Mouse (Mus musculus) kidney, postnatal 4 days (tissue): Measurements from ENCODE around the gene Dock3.
A peak's percentile ranks its signal among the peaks of the same experiment; 100 is the strongest.

ENCODE experiments used
- DNase-seq, 2 experiments: peaks; one replicate each; pipeline ENCODE4 v3.0.0; 2021; ENCODE audit warnings: mixed read lengths in 2 of 2

The Dock3 gene

DNA sequence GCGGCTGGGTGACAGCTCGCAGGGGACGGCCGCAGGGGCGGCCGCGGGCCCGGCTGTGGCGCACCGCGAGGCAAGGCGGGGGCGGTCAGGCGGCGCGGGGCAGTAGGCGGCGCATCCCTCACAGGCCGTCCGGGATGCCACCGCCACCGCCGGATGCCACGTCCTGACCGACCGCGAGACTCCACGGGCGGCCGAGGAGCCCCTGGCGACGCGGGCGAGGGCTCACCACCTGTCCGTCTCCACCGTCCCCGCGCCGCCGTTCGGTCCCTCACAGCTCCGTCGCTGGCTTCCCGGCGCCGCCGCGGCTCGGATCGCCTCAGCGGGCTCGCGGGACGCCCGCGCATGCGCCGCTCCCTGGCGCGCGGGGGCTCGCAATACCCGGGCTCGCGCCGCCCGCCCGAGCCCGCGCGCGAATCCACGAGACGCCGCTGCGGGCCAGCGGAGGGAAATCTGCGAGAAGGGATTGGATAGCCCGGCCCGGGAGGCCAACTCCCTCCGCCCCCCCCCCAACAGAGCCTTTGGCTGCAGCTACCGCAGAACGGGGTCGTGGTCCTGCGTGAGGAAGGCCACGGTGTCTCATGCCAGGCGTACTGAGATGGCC, at the start of gene Dock3:
Gene Dock3 (minus strand): TSS at position 371 of the 601 bp plus-strand sequence.
- DNase-seq = peak; percentile 70 to 78

DNA sequence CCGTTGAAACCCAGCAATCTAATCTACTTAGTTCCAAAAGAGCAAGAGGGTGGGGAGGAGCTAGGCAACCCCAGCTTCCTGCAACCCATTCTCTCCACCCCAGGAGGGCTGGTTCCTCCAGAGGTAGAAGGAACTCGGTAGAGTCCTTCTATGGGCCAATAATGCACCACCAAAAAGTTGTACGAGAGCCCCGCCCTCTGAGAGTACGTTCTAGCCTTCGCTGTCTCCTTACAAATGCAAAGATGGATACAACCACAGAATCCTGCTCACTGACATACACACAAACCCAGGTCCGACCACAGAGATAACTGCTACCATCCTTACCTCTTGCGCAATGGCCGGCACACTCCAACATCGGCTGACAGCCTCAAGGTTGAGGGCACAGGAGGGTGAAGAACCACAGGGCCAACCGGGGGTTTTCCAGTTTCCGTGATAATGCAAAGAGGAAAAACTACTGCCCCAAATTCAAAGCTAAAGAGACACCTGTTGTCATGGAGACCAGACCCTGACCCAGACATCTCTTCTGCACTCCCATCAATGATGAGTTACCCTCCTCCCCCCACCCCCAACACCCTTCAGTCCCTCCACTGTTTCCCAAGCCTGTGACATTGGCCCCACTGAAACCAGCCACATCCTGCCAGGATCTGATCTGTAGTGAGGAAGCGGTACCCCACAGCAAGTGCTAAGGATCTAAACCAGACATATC, 48.8 kb upstream of the Dock3 start:
- no peak for DNase-seq

DNA sequence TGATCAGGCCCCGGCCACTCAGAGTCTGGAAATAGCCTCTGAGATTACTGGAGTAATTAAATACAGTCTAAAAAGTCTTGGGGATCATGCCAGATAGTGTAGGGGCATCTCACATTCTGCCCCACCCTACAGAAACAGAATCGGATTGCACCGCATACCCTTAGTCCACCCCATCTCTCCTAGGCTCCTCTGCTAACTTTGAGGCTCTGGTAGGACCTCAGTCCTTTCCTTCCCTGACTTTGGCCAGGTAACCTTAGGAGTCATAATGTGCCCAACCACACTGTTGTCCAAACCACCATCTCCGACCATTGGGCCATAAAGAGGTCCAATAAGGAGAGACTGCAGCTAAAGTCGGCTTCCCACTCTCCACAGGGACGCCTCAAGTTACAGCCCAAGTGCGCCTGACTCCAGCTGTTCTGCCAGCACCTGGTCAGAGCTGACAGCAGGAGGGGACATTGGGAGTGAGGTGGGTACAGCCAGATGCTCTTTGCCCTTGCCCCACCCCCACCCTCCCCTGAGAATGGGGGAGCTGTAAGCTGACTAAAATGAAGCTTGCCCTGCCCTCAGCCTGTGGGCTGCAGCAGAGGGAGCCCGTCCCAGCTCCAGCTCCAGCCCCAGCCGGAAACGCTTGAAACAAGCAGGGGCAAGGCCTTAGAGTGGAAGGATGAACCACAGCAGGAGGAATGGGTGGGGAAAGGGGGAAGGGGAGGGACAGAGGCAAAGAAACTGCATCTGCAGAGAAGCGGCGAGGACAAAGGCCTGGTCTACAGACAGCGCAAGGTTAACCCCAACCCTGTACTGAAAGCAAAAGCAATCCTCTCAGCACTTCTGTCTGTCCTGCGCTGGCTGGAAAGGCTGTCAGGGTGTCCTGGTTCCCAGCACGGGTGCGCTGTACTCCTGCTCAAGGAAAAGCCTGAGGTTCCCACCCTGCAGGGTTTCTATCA, 47.9 kb upstream of the Dock3 start:
- peak; percentile 62 to 77 for DNase-seq

DNA sequence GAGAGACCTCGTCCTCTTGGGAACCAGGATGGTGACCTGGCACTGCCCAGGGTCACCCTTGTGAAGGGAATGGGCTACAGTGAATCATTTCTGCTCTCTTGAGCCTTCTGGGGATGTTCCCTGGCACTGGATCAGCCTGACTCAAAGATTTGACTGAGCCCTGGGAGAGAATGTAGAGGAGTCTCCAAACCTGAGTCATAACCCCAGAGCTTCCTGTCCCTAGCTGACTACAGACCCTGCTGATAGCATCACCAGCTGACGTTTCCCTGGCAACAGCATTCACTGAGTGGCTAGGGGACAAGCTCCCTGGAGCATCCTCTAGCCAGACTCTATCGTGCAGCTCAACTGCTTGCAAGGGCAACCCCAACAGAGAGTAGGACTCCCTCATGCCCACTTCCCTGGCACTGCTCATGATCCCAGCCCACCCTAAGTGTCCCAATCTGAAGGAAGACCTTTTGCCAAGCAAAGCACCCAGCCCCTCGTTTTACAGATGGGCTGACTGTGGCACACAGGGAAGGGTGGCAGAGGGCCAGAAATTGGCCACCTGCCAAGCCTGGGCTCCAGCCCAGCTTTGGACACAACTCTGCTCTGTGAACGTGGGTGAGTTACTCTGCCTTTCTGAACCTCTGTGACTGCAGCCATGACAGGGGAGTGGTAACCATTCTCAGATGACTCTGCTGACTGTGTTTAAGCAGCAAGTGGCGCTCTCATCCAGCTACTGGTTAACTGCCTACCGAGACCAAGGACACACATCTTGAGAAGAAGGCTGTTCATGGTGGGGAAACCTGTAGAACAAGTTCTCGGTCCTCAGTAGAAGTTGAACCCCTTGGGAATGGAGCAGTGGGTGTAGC, 47.0 kb upstream of the Dock3 start:
- DNase-seq = no peak

DNA sequence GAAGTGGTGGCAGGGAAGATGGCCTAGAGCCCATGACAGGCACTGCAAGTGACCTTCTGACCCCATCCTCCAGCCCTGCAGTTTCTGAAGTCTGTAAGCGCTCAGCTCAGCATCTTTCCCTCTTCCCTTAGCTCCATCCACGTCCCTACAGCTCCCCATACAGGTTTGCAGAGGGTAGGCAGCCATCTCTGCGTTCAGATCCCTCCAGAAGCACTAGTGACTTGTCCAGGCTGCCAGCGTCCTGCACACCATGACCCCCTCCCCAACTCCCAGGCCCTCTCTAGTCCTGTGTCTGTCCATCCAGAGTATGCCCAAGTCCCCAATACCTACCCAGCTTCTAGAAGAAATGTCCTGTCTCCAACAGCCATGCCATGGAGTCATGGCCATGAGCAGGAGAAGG, 46.4 kb upstream of the Dock3 start:
- DNase-seq = no peak

DNA sequence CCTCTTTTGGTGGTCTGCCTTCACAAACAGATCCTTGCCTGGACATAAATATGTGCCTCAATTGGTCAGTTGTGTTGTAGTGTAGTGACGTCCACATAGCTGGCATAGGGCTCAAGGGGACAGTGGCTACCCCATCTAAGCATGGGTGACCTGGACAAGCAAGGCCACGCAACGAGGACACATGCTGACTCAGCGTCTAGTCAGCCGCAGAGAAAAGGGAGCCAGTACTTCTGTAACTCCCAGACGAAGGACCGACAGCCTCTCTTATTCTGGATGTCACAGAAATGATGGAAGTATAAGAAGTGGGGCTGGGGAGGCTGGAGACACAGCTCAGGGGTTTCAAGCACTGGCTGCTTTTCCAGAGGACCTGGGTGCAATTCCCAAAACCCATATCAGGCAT, 45.9 kb upstream of the Dock3 start:
- DNase-seq = no peak

DNA sequence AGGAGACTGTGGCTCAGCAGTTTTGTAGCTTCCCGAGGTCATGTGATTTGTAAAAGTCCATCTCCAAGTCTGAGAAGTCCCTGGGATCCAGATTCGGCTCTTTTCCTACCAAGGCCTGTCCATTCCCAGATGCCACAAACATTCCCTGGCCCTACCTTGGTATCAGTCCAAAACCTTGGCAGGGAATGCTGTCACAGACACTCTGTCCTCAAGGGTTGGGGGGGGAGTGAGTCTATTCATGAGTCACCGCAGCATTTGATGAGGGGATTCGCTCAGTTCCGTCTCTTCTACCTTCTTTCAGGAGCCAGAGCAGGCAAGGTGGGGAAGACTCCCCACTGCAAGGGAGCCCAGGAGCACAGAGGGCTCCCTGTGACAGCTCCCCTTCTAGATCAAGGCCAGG, 44.0 kb upstream of the Dock3 start:
- DNase-seq = no peak

DNA sequence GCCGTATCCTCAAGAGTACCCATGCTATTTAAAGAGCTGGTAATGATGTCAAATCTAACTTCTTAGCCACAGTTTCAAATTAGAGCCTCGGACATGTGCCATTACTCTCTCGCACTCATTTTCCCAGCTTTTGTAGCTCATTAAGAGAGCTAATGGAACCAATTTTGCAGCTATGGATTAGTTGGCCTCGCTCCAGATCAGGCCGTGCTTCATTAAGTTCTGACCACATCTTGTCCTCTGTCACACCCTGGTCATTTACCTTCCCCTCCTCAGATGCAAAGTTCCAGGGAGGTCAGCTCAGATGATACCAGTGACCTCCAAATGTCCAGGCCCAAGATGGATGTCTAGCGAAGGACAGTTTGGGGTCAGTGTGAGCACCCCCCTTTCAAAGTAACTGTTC, 43.0 kb upstream of the Dock3 start:
- no peak for DNase-seq

DNA sequence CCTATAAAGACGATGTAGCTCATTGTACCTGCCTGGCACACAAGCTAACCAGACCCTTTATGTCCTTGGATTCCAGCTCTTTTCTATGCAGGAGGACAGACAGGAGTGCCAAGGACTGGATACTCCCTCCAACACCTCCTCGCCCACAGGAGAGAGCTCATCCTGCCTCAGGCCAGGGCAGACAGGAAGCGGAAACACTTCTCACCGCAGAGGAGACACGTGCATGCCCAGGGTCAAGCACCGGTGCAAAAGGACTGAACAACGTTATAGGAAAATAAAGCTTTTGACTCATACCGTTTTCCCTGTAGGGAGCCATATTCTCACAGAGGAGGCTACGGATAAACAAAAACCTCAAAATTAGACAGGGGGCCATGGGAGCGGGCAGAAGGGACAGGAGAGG, 41.5 kb upstream of the Dock3 start:
- no peak for DNase-seq

DNA sequence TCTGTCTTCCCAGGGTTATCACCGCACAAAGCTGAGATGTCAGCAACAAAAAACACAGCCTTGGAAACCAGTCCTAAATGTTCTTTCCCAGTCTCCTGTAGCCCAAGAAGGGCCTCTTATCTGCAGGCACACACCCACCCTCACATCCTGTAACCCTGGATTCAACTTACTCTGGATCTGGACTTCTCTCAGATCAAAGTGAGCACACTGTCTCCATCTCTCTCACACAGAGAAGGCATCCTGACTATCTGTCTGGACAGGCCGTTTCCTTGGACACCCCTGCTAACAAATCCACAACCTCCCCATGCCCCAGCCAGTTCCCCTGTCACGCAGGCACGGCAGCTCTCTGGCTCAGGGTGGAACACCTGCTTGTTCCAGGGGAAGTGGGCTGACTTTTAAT, 40.6 kb upstream of the Dock3 start:
- no peak for DNase-seq

DNA sequence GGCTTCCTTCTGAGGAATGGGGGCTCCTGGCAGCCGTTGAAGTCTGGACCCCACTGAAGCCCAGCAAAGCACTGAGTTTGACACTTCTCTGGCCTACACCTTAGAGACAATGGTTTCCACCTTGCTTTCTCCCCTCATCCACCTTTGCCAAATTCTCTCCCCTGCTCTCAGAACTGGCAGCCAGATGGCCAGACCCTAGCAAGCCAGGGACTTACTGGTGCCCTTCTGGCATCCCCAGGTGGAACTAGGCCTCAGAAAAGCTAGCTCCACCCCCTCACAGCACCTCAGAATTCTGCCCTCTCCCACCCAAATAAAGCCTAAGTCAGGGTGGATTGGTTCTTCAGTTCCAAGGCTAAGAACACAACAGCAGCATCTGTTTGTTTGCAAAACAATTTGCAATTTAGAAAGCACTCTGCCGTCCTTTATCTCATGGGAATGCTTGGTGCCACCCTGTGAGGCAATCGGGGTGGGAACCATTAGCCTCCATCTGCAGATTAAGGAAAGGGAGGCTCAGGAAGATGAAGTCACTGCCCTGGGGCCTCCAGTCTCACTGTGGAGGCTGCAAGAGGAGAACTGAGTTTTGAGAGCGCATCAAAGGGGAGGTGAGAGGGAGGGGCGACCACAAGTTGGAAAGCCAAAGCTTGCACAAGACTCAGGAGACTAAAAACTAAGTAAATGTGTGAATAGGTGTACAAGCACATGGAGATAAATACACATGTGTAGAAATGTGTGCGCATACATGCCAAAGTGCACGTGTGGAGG, 39.6 kb upstream of the Dock3 start:
- no peak for DNase-seq

DNA sequence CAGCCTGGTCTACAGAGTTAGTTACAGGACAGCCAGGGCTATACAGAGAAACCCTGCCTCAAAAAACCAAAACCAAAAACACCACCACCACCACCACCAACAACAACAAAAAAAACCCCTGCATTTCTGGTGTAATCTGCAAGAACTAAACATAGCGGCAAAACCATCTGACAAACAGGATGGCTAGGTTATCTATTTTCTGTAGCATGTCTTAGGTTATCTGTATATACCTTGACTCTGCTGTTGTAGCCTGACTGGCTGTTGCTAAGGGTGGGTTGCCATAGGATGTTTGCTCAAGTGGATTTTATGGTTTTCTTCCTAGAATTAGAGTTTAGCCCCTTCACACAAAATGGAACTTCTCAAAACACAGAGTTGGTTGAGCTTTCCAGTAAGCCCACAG, 38.1 kb upstream of the Dock3 start:
- DNase-seq = no peak

DNA sequence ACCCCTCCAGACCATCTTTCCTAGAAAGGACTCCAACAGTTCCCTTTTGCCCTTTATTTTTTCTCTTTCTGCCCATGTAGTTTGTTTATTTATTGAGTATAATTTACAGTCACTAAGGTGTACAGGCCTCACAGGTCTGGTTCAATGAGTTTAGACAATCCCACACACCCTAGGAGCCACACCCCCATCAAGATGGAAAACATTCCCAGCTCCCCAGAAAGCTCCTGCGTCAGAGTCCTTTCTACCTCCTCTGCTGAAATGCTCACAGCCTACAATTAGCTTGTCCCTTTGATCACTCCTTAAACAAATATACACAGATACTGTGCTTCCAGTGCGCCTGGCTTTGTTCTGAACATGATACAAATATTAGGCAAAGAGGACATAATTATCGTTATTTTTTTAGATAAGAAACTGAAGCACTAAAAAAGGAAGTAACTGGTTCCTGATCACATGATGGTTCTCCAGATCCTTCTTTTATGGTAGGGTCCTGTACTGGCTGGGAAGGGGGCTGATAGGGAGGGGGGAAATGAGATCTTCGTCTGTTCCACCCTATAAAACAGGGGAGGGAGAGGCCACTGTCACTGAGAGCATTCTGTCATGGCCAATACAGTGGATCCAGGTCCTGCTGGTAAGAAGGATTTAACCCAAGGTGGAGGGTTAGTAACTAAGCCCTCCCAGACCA, 36.2 kb upstream of the Dock3 start:
- DNase-seq = no peak

DNA sequence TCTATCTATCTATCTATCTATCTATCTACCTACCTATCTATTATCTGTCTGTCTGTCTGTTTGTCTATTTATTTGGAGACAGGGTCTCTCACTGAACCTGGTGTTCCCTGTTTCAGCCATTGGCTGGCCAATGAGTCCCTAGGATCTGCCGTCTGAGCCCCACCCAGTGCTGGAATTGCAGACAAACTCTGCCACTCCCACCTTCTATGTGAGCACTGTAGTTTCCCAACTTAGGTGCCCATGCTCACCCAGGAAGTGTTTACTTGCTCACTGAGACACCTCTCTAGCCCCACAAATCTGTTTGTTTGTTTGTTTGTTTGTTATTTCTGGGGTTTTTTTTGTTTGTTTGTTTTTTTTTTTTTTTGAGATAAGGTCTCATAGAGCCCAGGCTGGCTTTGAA, 35.3 kb upstream of the Dock3 start:
- no peak for DNase-seq

DNA sequence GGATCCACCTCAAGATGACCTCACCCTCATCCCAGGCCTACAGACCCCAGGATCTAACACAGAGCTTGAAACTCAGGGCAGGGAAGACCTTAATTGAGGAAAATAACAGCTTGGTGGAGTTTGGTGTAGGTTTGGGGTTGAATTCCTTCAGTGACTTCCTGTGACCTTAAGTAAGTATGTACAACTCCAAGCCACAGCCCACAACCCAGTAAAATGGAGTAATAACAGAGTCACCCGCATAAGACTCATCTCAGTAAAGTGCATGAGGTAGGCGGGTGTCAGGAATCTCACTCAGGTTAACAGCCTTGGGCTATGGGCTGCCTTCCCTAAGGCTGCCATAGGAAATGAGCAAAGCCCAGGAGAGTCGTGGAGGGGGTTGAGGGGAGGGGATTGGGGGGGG, 33.0 kb upstream of the Dock3 start:
- DNase-seq = no peak

DNA sequence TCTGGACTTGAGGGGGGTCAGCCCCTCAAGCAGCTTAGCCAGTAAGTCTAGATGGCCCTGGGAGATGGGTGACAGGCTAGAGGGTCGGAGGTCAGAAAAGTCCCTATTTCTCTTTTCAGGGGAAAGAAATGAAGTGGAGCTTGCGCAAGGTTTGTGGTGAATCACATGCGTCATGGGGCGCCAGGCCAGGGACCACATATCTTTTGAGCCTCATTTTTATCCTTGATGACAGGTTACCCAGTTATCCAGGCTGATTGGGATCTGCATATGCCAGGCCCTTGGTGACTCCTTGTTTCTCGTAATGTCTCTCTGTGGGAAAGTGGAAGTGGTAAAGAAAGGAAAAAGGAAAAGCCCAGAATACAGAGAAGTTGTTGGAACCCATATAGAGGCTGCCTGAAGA, 32.2 kb upstream of the Dock3 start:
- no peak for DNase-seq

DNA sequence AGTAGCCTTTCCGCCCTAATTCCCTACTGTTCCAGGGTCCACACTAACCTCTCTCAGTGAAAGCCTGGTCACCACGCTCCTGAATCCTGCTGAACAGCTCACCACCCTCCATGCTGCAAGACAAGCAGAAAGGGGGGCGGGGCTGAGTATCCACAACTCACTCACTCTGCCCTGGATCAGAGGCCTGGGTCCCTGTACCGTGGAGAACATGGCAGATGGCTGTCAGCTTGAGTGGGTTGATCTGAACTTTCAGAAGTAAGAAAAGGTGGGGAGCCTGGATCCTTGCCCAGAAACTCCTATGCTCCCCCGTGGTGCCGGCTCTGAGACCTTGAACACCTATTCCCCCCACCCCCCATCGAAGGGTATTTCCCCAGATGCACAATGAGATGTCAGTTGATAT, 30.7 kb upstream of the Dock3 start:
- no peak for DNase-seq

DNA sequence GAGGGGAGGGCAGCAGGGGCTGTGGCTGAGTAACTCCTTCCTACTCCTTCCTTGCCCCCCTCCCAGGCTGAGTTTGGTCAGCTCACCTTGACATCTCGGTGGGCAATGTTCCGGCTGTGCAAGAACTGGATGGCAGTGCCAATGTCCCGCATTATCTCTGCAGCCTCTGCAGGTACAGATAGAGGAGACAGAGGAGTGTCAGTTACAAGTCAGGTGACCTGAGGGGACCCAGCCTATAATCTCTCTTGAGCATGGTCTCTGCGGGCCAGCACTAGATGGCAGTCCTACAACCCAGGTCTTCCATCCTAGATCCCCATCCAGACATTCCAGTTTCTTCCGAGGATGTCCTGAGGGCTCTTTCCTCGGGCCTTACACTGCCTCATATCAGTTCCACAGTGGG, 30.1 kb upstream of the Dock3 start:
- DNase-seq = no peak

DNA sequence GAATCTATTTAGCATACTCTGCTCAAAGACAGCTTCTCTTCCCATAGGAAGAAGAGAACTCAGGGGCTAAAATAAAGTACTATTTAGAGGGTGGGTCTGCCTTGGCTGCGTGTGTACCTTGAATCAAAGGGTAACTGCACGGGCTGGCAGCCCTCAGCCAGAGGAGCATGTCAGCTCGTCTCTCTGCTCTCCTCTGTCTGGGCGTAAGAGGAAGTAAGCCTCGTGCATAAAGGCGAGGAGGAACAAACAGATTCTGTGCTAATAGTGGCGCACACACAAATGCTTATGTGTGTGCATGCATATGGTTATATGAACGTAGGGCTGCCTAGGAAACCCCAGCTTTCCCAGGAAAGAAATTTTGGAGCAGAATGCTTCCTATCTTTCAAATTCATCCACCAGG, 29.1 kb upstream of the Dock3 start:
- DNase-seq = no peak

DNA sequence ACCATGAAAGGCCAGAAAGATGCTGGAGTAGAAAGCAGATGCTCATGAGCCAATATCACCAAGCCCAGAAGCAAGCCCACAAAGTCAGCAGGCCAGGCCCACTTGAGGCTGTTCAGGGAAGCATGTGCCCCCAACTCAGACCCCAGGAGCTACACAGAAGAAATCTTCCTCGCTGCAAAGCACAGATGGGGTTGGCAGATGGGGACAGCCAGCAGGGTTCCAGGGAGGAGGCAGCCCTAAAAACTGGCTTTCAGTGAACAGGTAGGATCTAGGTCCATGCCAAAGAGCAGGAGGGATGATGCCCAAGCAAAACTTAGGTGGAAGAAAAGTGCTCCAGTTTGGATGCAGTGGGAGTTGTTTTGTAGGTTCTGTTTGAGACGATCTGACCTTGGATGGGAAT, 28.7 kb upstream of the Dock3 start:
- no peak for DNase-seq

DNA sequence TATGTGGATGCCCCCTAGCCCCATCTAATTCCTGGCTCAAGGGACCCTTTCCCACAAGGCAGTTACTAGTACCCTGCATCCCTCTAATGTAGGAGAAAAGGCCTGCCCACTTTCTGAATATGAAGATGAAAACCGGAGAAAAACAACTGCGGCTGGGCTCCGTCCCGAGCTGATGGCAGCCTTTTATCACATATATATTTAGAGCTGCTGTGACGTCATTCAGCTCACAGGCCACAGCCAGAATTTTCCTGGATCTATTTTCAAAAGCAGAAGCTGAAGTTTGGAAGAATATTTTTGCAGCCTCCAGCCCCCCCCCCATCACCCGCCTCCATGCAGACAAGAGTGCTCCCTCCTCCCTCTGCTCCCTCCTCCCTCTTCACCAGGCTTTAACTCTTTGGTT, 27.9 kb upstream of the Dock3 start:
- no peak for DNase-seq

DNA sequence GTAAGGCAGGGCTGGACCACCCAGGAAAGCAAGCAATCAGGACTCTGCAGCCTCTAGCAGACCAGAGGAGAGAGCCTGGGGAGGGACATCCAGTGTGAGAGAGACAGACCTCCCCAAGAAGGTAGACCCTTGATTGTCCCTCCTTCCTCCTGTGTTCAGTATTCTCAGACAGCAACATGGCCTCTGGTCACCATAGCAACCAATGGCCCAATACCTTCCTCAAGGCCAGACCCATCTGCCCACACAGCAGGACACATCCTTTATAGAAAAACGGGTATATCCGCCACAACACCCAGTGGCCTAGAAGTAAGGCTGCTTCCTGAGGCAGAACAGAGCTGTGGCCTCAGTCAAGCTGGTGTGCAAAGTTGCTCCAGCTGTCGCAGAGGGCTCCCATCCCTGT, 23.9 kb upstream of the Dock3 start:
- no peak for DNase-seq
